Mouse (Mus musculus) v-Abl transformed pro-B cells (cell line): Measurements from ENCODE around the gene Slc39a5.

ENCODE experiments used
- in situ Hi-C, 2 experiments: fragments of 400-800 bp; cut with MboI; formaldehyde crosslinking; loops; one replicate each; pipeline ENCODE4 v1.15.1; 2025; ENCODE audit not compliant: unreplicated experiment in 2 of 2

Gene Slc39a5

GRCm38 (mm10) chr10:128401056-128401455 is at the start of gene Slc39a5:
Gene Slc39a5 (minus strand): TSS chr10:128401229.
- in situ Hi-C loops: no loop called here

DNA sequence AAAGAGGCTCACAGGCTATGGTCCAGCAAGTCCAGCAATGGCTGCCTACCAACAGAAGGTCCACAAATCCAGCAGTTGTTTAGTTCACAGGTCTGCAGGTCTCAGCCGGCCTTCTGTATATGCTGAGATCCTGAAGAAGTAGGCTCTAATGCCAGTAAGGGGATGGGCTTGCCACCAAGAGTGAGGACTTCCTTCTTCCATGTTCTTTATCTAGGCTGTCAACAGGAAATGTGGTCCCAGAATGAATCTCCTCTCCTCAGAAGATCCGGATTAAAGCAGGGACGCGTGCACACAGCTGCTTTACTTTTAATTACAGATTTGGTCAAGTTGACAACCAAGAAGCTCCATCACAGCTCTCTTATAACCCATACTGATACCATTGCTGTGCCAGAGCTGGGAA is 44.4 kb upstream of the Slc39a5 start:
- in situ Hi-C loops: no loop called here

- in situ Hi-C loops: loop anchor here (5.0 kb wide), 1 partner anchor 37 kb away; no protein-coding TSS in a partner anchor
Measured at GRCm38 (mm10) chr10:128444354-128444753, 43.3 kb upstream of the Slc39a5 start.

DNA sequence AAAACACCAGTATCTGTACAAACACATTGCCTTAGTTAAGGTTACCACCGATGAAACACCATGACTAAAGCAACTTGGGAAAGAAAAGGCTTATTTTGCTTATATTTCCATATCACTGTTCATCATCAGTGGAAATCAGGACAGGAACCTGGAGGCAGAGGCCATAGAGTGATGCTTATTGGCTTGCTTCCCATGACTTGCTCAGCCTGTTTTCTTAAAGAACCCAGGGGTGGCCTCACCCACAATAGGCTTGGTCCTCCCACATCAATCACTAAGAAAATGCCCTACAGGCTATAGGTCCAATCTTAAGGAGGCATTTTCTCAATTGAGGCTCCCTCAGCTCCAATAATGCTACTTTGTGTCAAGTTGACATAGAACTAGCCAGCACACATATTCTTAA is 41.7 kb upstream of the Slc39a5 start:
- in situ Hi-C loops: loop anchor here (5.0 kb wide), 1 partner anchor 35 kb away; no protein-coding TSS in a partner anchor

- in situ Hi-C loops: loop anchor here (5.0 kb wide), 1 partner anchor 34 kb away; no protein-coding TSS in a partner anchor
Measured at GRCm38 (mm10) chr10:128441324-128442119, 40.5 kb upstream of the Slc39a5 start.

DNA sequence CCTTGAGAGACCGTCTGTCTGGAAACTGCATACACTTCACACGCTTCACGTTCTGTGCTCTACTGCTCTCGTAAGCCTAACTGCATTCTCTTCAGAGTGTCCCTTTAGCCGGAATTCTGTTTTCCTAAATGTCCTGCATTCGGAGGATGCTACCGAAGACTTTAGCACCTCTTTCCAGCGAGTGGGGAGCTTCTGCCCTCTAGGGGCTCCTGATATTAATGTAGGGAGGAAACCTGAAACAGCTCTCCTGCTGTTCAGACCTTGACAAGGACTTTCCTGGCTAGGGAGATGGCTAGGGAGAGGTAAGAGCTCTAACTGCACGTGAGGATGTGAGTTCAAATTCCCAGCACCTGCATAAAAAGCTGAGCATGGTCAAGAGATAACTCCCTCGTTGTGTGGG is 39.4 kb upstream of the Slc39a5 start:
- in situ Hi-C loops: loop anchor here (5.0 kb wide), 1 partner anchor 33 kb away; no protein-coding TSS in a partner anchor

GRCm38 (mm10) chr10:128438675-128439279 is 37.7 kb upstream of the Slc39a5 start:
- in situ Hi-C loops: no loop called here

DNA sequence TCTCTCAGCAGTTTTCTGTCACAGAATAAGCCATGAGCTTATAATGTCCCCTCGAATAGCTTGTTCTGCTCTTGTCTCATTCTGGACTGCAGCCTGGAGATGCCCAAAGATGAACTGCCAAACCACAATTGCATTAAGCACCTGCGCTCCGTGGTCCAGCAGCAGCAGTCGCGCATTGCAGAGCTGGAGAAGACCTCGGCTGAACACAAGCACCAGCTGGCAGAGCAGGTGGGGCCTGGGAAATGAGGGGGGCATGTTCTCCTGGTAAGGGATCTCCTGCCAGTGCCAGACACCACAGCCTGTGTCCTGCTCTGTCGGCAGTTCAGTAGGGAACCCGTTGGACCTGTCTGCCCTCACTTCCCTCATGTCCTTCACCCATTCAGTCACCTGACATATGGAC is 35.3 kb upstream of the Slc39a5 start:
- in situ Hi-C loops: no loop called here

GRCm38 (mm10) chr10:128435873-128436272 is 34.8 kb upstream of the Slc39a5 start:
- in situ Hi-C loops: no loop called here

- in situ Hi-C loops: no loop called here
Measured at GRCm38 (mm10) chr10:128435186-128435823, 34.3 kb upstream of the Slc39a5 start.

GRCm38 (mm10) chr10:128434681-128435080 is 33.7 kb upstream of the Slc39a5 start:
- in situ Hi-C loops: no loop called here

- in situ Hi-C loops: no loop called here
Measured at GRCm38 (mm10) chr10:128433417-128433816, 32.4 kb upstream of the Slc39a5 start.

DNA sequence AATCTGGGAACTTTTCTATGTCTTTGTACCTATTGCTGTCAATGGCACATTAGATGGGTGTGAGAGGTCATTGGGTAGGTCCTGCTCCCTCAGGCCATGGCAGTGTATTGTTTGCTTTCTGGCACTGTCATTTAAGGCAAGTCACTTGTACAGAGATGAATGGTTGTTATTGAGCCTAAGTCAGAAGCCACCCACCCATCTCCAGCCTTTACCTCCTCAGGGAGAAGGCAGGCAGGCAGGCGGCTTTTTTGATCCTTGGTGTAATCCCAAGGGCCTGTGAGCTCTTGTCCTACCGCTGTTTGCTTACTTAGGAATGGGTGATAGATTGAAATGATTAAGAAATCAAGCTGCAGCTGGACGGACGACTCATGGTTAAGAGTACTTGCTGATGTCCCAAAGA is 28.4 kb upstream of the Slc39a5 start:
- in situ Hi-C loops: no loop called here

DNA sequence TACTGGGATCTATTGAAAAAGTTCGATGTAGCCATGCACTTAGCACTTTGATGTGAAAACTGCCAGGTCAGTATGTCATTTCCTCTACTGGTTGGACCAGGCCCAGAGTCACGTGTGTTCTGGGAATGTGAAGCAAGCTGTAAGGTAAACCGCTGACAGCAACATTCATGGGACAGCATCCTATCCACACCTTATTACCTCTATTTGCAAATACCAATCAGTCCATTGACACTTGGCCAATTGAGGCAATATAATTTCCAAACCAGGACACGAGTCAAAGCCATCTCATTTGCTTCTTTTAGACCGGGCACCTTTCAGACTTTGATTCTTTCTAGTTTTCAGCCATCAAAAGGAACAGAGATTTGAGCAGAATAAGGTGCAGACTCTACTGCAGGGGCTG is 28.0 kb upstream of the Slc39a5 start:
- in situ Hi-C loops: no loop called here

- in situ Hi-C loops: no loop called here
Measured at GRCm38 (mm10) chr10:128425260-128425659, 24.2 kb upstream of the Slc39a5 start.

DNA sequence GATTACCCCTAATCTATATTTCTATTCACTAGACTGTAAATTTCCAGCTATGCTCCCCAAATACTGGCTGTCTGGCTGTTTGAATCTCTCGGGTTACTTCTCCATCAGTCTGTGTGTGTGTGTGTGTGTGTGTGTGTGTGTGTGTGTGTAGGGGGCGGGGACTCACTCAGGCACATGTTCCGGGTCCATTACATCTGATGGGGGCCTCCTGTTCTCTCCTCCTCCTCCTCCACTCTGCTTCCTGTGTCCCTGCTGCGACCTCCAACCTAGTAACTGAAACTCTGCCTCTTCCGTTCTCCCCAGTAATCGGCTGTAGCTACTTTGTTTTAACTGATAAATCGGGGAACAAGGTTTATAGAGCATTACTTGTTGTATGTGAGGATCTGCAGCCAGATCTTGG is 23.6 kb upstream of the Slc39a5 start:
- in situ Hi-C loops: no loop called here

DNA sequence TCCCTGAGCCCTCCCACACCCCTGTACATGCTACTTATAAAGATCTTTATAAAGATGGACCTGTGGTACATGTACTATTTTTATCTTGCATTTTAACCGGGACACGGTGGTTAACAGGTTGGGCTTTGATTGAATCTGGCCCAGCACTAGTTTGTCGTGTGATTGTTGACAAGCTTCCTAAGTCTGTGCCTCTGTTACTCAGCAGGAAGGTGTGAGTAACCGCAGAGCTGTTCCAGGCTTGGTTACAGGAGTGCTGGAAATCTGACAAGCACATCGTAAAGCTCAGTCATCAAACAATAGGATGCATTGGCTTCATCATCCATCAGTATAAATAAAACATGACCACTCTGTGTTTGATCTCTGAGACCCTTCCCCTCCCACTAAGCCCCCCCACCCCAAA is 21.4 kb upstream of the Slc39a5 start:
- in situ Hi-C loops: no loop called here

DNA sequence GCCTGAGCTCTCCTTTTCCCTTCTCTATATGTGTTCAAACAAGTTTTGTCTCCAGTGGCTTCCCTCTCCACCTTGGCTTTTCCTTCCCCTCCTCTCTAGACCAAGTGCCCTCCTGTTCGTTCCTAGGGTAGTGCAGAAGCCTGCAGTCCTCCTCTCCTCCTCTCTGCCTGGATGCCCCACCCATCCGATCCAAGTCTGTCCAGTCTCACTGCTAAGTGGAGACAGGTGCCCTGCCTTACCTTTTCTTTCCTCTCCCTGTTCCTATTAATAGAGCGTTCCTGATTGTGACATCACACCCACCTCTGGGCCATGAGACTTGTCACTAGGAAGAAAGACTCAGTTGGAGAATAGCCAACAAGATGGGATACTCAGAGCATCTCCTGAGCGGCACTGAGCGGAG is 13.8 kb upstream of the Slc39a5 start:
- in situ Hi-C loops: no loop called here

DNA sequence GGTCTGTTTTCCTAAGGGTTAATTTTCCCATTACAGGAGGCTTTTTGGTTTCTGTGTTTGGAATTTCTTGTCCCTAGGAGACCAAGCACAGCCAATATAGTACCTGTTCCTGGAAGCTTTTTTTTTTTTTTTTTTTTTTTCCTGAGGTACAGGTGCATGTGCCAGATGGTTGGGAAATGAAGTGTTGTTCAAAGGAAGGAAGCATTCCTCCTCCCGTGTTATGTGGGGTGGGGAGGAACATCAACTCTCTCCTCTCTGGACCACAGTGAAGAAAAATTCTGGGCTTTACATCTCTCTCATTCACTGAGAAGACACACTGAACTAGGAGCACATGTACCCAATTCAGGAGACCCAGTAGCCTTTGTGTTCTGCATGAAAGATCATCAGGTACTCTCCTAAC is 12.0 kb upstream of the Slc39a5 start:
- in situ Hi-C loops: no loop called here

- in situ Hi-C loops: no loop called here
Measured at GRCm38 (mm10) chr10:128412558-128412957, 11.5 kb upstream of the Slc39a5 start.

GRCm38 (mm10) chr10:128412055-128412381 is 11.0 kb upstream of the Slc39a5 start:
- in situ Hi-C loops: no loop called here
